Mouse (Mus musculus) layer of hippocampus, adult 11-12 months (tissue): ENCODE measurements around the gene Tnrc6c.

Experiments used
- DNase-seq: peaks from one replicate; pipeline ENCODE4 v3.0.0; 2022; ENCODE audit warnings: low spot score

Gene Tnrc6c

DNA sequence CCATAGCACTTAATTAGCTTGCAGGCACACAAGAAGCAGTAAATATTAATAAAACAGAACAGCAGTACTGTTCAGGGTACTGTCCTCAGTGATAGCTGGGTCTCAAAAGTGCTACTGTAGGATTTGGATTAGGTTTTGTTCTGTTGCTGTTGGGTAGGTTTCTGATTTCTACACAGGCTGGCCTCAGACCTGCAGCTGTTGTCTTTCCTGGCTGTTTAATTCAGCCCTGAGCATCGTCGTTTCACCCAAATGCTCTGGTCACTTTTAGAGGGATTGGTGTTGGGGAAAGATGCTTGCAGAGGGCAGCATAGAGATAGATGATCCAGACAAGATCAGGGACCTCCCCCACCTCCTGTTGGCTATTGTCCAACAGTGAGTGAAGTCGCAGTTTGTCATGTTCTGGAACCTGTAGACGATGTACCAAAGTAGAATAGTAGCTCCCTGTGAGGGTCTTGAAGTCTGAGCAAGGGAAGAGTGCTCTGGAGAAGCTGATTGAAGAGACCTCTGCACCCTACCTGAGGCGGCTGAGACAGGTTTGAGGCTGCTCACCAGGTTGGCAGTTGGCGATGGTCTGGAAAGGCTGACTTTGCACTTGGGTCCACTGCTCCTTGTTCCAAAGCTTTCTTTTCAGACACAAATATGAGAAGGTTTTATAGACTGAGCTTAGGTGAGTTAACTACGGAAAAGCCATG lies 75.9 kb downstream of the Tnrc6c start:
- DNase-seq, result no peak

DNA sequence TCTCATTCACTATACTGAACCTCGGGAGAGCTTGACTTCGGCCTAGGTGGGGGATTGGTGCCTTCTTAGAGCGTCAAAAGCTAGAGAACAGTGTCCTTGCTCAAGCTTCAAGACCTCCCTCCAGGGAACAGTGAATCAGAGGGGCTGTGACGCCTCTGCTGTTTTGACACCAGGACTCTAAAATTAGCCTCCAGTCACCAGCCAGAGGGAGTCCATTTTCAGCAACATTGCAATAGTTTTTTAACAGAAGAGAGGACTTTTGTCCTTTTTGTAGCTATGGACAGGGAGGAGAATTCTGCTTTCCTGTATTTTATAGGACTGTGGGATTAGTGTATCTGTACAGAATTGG lies 76.4 kb downstream of the Tnrc6c start:
- DNase-seq, result no peak

DNA sequence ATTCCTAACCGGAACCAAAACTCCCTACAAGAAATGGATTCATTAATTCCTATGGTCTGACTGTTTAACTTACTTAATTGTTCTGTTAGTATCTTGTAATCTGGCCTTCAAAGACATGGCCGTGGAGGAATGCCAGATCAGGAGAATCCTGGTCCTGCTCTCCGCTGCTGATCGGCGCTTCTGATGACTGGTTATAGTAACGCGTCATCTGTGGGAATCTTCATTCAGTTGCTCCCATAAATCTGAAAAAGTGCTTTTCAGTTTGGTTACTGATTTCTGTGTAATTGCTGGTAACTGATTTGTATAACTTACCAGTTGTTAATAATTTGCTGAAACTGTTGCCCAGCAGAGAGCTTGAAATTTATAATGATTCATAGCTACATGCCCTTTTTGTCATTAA lies 77.4 kb downstream of the Tnrc6c start:
- DNase-seq, result no peak

DNA sequence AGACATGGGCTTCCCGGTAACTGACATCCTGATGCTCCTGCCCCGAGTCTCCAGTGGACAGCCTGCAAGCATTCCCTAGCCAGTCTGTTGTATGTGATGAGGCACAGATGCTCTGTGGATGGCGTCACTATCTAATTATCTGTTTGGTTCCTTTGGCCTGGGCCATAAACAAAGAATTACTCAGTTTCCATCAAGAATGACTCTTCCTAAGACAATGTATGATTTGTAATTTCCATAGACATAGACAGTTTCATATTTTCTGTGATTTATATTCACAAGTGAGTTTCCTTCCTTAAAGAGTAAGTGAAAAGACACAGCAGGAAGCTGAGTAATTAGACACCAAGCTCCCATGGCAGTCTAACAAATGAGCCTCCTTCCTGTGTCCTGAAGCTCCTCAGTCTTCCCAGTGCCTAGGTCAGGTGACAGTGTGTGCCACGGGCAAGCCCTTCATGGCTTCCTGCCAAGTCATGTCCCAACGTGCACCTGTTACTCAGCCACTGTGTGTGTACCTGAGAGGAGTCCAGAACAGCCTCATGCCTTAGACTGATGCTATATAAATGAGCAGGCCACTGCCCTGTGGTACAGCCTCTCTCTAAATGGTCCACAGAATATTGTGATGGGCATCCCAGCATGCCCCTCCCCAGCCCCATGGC lies 82.1 kb downstream of the Tnrc6c start:
- DNase-seq, result no peak

DNA sequence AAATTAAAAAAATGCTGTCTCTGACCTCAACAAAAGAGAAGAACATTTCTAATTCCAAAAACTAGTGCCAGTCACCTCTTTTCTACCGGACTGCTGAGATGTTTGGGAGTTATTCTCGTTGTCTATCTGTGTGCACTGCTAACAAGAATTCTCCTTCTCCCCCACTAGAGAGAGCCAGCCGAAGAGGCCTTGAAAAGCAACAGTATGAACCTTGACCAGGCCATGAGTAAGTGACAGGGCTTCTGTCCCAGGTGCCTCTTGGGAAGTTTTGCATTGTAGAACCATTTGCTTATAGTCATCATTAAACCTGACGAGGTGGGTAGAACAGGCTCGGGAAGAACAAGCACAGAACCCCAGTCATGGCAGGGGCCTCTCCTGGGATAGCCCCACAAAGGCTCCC lies 84.0 kb downstream of the Tnrc6c start:
- DNase-seq, result no peak

DNA sequence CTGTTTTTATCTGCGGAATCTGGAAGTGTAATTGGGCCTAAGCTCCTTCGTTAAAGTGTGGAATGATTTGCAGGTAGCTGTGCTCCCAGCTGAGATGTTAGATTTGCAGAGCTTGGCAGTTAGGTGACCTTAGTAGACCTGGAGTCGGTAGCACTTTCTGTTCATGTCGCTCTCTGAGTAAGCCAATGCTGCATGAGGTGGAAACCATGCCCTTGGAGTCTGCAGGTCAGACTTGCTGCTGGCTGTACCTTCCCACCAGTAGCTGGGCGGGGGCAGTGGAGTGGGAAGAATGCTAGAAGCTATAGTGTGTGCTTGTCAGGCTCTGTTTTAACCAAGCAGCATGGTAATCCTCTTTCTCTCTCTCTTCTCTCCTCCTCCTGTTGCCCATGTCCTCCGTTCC lies 87.0 kb downstream of the Tnrc6c start:
- DNase-seq, result no peak

DNA sequence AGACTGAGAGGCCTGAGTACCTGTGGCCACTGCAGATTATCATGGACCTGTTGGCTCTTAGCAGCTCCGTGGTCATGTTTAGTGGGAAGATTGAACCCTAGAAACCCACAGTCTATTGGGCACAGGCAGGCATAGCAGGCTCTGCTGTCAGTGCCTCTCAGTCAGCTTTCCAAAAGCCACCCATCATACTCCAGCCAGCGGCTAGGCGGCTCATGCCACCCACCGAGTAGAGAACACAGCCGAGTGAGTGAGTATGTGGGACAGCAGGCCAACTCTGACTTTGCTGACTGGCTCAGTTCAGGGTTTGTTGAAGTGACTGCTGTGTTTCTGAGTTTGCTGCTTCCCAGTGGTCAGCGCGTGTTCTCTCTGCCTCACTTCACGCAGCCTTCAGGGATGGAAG lies 88.2 kb downstream of the Tnrc6c start:
- no peak for DNase-seq

DNA sequence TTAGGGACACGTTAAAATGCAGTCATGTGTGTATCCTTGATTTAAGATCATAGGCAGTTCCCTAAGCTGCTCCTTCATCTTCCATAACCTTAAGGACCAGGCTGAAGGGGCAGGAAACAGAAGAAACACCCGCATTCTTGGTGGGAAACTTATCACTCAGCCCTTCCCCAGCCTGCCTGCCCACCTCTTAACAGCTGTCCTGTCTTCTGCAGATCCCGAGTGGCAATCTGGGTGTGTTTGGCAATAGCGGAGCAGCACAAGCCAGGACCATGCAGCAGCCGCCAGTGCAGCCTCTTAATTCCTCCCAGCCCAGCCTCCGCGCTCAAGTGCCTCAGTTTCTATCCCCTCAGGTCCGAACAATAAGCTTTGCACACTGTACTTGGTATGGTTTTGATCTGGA lies 88.6 kb downstream of the Tnrc6c start:
- no peak for DNase-seq

DNA sequence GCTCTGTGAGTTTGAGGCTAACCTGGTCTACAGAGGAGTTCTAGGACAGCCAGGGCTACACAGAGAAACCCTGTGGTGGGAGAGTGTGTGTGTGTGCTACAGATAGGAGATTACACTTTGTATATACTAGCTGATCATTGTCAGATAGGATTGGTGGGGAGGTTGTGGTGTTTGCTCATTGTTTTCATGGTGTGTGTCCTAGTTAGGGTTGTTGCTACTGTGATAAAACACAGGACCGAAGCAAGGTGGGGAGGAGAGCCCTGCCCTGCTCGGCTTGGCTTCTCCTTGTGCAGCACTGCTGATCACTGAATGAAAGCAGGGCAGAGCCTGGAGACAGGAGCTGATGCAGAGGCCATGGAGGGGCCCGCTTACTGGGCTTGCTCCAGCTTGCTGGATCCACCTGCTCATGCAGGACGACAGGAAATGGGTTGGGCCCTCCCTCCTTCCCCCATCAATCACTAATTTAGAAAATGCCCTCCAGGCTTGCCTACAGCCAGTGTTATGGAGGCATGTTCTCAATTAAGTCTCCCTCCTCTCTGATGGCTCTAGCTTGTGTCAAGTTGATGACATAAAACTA lies 89.5 kb downstream of the Tnrc6c start:
- DNase-seq, result no peak

DNA sequence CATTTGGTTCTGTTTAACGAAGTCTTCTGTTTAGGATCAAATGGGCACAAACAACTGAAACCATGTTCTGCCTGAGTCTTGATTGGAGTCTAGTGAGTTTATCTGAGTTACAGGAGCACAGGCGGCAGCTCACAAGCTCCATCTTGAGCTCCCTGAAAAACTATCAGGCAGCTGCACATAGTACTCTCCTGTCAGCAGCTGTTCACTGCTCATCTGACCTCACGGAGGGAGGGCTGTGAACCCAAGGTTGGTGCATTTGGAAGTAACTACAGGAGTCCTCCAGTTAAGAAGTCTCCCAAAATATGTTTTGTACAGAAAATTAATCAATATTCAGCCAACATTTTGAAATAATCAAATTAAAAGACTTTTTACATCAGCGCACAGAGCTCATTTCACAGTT lies 94.5 kb downstream of the Tnrc6c start:
- no peak for DNase-seq

DNA sequence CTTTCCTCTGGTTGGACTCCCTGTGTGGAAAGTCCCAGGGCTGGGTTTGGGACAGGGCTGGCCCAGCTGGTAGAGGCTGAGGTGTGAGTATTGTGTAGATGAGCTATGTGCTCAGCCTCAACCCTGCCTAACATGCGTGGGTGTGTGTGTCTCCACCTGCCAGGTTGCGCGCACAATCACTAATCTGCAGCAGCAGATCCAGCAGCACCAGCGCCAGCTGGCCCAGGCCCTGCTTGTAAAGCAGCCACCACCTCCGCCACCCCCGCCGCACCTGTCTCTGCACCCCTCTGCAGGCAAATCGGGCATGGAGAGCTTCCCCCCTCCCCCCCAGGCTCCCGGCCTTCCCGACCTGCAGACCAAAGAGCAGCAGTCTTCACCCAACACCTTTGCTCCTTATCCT lies 95.3 kb downstream of the Tnrc6c start:
- peak; percentile 88 for DNase-seq

DNA sequence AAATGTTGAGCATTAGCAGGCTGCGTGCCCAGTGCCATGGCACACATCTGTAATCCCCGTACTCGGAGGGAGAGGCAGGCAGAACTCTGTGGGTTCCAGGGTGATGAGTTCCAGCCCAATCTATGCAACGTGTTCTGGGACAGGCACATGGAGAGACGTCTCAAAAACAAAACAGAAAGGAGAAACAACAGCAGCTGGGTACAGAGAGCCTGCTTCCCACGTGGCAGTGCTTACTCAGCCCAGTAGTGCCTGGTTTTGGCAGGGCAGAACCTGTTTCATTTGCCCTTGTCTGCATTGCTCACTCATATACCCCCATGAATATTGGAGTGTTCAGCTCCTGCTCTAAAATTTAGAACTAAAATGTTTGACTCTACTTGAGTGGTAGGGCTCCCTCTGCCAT lies 97.5 kb downstream of the Tnrc6c start:
- no peak for DNase-seq

DNA sequence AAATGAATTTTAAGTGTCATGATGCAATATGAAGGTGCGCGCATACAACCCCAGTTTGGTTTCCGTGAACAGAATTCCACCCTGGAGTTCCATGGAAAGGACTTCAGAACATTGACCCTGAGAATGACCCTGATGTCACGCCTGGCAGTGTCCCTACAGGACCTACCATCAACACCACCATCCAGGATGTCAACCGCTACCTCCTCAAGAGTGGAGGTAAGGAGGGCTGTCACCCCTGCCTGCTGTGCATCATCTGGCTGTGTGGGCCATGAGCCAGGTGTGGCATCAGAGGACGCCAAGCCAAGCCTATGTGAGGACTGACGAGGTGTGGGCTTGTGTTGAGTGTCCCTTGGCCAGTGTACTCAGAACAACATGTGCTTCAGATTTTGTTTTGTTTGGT lies 101.8 kb downstream of the Tnrc6c start:
- DNase-seq, result no peak

DNA sequence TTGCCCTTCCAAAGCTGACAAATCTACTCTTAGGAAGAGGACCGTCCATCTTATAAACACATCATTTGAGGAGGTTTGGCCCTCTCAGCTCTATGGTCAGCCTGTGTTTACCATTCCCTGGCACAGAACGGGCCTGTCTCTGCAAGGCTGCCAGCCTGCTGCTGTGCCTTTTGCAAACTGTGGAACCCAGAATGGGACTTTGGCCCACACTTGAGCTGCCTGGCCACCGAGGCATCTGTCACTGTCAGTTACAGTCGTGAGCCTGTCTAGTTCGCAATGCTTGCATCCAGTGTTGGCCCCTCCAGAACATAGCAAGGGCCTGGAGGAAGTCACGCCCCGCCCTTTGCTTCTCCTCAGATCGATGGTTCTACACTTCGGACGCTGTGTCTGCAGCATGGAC lies 105.2 kb downstream of the Tnrc6c start:
- DNase-seq, result no peak

DNA sequence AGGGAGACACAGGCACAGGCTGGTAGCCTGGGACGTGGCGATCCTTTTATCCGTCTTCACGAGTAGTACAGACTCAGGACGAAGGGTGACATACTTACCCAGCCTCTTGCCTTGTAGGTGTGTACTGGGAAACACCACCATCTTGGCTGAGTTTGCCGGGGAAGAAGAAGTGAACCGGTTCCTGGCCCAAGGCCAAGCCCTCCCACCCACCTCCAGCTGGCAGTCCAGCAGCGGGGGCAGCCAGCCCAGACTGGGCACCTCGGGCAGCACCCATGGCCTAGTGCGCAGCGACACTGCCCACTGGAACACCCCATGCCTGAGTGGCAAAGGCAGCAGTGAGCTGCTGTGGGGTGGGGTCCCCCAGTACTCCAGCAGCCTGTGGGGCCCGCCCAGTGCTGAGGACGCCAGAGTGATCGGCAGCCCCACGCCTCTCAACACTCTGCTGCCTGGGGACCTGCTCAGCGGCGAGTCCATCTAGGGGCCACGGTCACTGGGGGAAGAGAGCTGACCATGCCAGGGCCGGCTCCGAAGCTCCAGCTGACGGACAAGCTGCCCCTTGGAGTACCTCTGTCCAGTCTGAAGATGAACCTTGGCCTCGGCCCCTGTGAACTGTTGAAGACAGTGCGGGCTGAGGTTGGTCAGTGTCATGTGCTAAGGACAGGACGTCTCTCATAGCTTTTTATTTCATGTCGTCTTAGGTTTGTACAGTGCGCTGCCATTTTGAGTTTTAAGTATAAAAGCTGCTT lies 106.5 kb downstream of the Tnrc6c start:
- DNase-seq, result no peak

DNA sequence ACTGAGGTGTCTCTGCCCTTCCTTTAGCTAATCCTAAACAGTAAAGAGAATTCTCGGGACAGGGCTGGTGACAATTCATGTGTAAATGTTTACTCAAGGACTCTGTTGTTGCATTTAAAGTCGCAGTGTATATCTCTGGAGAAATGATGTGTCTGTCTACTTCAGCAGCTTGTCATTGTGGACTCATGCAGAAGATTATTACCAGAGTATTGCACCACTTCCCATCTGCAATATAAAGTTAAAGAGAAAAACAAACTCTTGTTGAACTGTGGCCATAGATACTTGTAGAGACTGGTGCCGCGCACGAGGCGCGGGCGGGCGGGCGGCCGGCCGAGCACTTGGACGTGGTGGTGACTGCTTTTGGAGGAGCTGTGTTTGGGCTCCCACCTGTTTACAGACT lies 107.7 kb downstream of the Tnrc6c start:
- no peak for DNase-seq

DNA sequence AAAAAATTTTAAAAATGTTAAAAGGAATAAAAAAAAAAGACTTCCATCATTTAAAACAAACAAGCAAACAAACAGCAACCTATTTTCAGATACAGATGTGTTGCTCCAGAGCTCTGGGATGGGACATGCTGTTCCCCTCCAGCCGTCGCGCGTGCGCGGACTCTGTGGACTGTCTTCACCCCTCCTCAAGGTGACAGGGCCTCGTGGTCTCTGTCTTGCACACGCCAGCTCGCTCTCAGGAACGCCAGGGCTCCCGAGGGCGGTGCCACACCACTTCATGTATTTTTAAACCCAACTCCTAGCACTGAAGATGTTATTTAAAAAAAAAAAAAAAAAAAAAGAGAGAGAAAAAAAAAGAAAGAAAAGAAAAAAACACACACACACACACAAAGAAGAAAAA lies 108.2 kb downstream of the Tnrc6c start:
- DNase-seq, result no peak

DNA sequence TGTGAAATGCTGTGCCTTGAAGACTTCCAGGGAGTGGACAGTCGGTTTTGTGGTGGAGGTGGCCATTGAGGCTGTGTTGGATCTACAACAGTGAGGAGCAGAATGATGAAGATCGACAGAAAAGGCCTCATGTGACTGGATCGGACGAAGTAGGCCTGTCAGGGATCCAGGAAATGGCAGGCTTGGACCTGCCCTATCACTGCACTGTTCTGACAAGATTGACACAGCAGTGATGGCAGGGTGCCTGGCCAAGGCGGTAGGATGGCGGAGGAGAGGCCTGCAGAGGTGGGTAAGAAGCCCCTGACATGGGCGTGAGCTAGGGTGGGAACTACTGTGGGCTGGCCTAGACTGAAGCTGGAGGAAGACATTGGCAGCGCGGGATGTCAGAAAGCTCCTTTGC lies 110.2 kb downstream of the Tnrc6c start:
- DNase-seq, result no peak

DNA sequence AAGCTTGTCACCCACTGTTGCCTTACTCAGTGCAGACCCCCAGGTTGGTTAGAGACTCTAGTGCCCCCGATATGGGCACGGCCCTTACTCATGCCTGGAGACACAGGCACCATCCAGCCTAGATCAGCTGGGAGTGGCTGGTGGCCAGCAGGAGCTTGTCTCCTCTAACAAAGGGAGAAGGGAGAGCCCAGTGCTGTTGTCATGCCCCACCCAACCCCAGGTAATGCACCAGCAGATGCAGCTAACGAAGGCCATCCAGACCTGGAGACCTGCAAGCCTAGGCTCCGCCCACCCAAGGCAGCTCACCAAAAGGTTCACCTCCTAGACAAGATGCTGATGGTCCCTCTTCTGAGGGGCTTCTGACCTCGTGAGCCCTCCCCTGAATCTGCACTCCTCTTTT lies 111.3 kb downstream of the Tnrc6c start:
- DNase-seq, result no peak

DNA sequence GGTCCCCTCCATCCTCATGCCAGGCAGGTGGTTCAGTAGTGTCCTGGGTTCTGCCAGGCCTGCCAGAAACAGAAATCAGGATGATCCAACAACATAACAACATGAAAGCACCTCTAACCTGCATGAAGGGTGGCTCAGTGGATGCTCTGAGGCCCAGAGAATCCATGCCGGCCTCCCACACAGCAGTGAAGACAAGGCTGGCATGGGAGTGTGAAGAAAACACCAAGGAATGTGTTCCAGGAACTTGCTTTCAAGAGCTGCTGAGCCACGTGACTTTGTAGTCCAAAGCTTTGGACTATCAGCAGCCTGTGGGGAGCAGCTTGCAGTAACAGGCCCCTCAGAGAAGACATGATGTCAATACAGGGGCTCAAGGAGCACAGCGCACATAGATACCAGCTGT lies 112.2 kb downstream of the Tnrc6c start:
- DNase-seq, result no peak

DNA sequence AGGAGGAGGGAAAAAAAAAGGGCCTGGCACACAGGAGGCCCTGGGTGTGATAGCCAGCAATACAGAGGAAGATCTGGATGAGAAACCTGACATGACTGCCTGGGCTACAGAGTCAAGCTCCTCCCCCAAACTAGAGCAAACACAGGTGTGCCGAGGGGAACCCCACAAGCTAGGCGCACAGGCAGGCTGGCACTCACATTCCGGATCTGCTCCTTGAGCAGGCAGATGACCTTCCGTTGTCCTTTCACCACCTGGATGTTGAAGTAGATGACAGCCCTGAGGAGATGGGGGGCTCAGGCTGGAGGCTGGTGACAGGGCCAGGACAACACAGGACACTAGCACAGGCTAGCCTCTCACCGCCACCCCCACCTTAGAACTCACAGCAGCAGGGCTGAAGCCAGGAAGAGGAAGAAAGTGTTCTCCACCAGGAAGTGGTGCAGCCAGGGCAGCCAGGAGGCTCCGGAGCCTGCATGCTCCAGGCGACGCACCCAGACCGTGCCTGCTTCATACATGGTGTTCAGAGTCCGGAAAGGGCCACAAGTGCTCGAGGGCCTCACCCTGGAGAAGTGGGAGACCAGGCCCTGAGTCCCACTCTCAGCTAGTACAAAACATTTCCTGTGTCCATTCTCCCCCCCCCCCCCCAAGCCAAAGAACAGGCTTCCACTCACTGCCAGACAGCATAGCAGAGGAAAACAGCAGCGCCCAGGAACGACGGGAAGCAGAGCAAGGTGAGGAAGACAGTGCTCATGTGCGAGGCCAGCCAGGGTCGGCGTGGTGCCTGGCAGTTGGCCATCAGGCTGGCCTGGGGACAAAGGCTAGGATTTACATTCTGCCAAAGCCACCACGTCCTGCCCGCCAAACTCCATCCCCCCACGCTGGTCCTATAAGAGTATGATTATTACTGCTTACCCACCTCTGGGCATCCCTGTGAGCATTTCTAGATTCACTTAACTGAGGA lies 114.9 kb downstream of the Tnrc6c start:
- no peak for DNase-seq

DNA sequence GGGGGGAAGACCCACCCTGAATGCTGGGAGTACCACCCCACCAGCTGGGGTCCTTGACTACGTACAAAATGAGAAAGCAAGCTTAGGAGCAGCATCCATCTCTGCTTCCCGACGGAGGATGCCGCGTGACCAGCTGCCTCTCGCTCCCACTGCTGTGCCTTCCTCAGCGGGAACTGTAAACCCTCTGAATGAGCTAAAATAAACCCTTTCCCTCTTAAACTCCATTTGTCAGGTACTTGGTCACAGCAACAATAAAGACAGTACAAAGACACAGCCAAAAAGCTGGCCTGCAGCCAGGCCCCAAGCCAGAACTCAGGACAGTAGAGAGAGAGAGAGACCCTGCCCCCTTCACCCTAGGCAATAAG lies 115.6 kb downstream of the Tnrc6c start:
- DNase-seq, result no peak
